Mouse (Mus musculus) heart, adult 2 months (tissue): ENCODE results near the gene 1110008P14Rik.

Experiments
- CTCF ChIP-seq: fragments of 200-600 bp; IDR thresholded peaks from 2 replicates; pipeline ENCODE4 v1.8.1; 2022; ENCODE audit warnings: antibody characterized with exemption, mild to moderate bottlenecking, moderate library complexity
- POLR2A ChIP-seq: fragments of 200-500 bp; IDR thresholded peaks from 2 replicates; pipeline ENCODE4 v1.6.1; 2011; ENCODE audit warnings: mild to moderate bottlenecking, low read depth, low read length, control low read depth; ENCODE audit not compliant: insufficient read depth

- no peak for TF ChIP-seq POLR2A
- TF ChIP-seq CTCF, result no peak
Measured at GRCm38 (mm10) chr2:32424796-32425195, 43.1 kb upstream of the 1110008P14Rik start.
